8 mouse cellular contexts compared by ENCODE assay signal in the genomic region with DNA sequence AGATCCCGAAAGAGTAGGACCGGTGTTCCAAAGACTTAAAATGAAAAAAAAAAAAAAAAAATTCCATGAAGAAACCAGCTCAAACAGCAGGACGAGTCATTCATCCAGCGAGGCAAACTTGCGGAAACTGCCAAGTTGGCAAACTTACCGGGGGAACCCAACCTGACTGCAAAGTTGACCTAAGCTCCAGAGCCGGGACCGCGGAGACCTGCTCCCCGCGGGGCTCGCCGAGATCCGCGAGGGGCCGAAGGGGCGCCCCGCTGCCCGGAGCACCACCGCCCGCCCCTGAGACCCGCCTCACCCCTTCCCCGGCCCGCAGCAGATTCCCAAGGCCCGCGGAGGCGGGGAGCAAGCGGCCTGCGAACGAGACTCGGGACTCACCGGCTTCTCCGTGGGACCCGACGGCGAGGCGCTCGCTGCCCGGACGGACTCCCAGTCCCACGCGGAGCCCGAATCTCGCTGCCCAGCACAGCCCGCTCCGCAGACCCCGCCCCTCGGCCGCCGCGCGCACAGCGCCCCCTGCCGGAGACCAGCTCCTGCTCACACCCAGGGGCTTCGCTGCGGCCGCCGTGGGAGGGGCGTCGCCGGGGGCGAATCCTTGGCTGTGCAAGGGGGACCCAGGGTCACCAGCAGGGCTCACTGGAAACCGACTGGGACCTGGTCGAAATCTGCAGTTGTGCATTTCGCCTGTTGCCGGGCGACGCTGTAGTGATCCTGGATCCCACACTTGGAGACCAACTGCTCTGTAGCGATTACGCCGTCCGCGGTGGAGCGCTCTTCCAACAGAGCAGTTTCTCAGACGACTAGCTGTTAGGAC. TPM values are rescaled to one million over a fixed set of nuclear protein-coding genes. Genes with fewer than 3 reads are reported as not detected.
DNase-seq lines count a peak whose midpoint lies in the region; ATAC-seq and TF ChIP-seq lines count a peak whose summit lies in the region.

Steap1 (minus strand) TSS at position 461 of the 817 bp plus-strand sequence.

- DNase-seq in B cell, adult 2 months: peak; percentile 64 to 68
- peak; percentile 85 for DNase-seq in brain, embryonic 14.5 days (ENCODE audit: low read depth)
- DNase-seq in heart, postnatal 0 days (ENCODE audit: low spot score): peak; percentile 52
- DNase-seq in kidney, postnatal 25 days: peak; percentile 91 to 92
- peak; percentile 52 for DNase-seq in liver, embryonic 13.5 days
- DNase-seq in neural tube, embryonic 11.5 days (ENCODE audit: low spot score): peak; percentile 91

- peak; percentile 77 for TF ChIP-seq CTCF in brain, embryonic 14.5 days (IDR thresholded peaks at IDR 0.05; ENCODE audit: borderline replicate concordance, extremely low read depth, insufficient read depth, insufficient read length)
- TF ChIP-seq CTCF in heart, postnatal 0 days (IDR thresholded peaks at IDR 0.05; ENCODE audit: low read depth): peak; percentile 79

- H3K4me3 ChIP-seq in forebrain, embryonic 12.5 days (replicated peaks): peak within 1 kb of the TSS; percentile 63
- H3K4me3 ChIP-seq in heart, postnatal 0 days (ENCODE audit: low read depth, low read length): peak within 1 kb of the TSS; percentile 60
- peak within 1 kb of the TSS; percentile 60 for H3K4me3 ChIP-seq in liver, embryonic 13.5 days (replicated peaks)
- peak within 1 kb of the TSS; percentile 52 for H3K4me3 ChIP-seq in neural tube, embryonic 11.5 days (ENCODE audit: low read depth, low read length)
- H3K4me3 ChIP-seq in stomach, embryonic 16.5 days (replicated peaks; ENCODE audit: low read length): peak within 1 kb of the TSS; percentile 72

- TF ChIP-seq EP300 in heart, postnatal 0 days (IDR thresholded peaks at IDR 0.05; ENCODE audit: low read depth): no peak

- peak within 1 kb of the TSS; percentile 59 for H3K9ac ChIP-seq in forebrain, embryonic 12.5 days
- peak within 1 kb of the TSS; percentile 54 for H3K9ac ChIP-seq in heart, postnatal 0 days (replicated peaks; ENCODE audit: low read depth, low read length)
- peak within 1 kb of the TSS; percentile 62 for H3K9ac ChIP-seq in liver, embryonic 13.5 days
- H3K9ac ChIP-seq in neural tube, embryonic 11.5 days (ENCODE audit: low read length): peak within 1 kb of the TSS; percentile 52
- peak within 1 kb of the TSS; percentile 82 for H3K9ac ChIP-seq in stomach, embryonic 16.5 days (ENCODE audit: low read length)

- peak within 1 kb of the TSS; percentile 92 for H3K4me2 ChIP-seq in forebrain, embryonic 12.5 days
- H3K4me2 ChIP-seq in heart, postnatal 0 days (ENCODE audit: low read depth, low read length): peak within 1 kb of the TSS; percentile 91
- H3K4me2 ChIP-seq in liver, embryonic 13.5 days: peak within 1 kb of the TSS; percentile 71
- peak within 1 kb of the TSS; percentile 79 for H3K4me2 ChIP-seq in neural tube, embryonic 11.5 days (ENCODE audit: low read depth)
- peak within 1 kb of the TSS; percentile 95 for H3K4me2 ChIP-seq in stomach, embryonic 16.5 days (ENCODE audit: low read depth, low read length)

- whole genome bisulfite sequencing in forebrain, embryonic 12.5 days: under 1% methylated on average over 70 of the region's 75 CpGs
- under 1% methylated on average over 60 of the region's 75 CpGs for WGBS in heart, postnatal 0 days
- WGBS in liver, embryonic 13.5 days (ENCODE audit: insufficient replicate concordance): 2% methylated on average over 74 of the region's 75 CpGs
- WGBS in neural tube, embryonic 11.5 days: under 1% methylated on average over 66 of the region's 75 CpGs
- WGBS in stomach, embryonic 16.5 days: 1% methylated on average over 74 of the region's 75 CpGs

- no peak for TF ChIP-seq POLR2A in brain, embryonic 14.5 days (IDR thresholded peaks at IDR 0.05; ENCODE audit: borderline replicate concordance, extremely low read depth, insufficient read depth, insufficient read length, poor library complexity, severe bottlenecking)

- no peaks in the 10 kb centered on the region for H3K36me3 ChIP-seq in forebrain, embryonic 12.5 days (replicated peaks)
- no peaks in the 10 kb centered on the region for H3K36me3 ChIP-seq in heart, postnatal 0 days (replicated peaks; ENCODE audit: control insufficient read depth, insufficient read depth, low read length)
- no peaks in the 10 kb centered on the region for H3K36me3 ChIP-seq in liver, embryonic 13.5 days
- H3K36me3 ChIP-seq in neural tube, embryonic 11.5 days (ENCODE audit: control insufficient read depth, insufficient read depth, low read length): no peaks in the 10 kb centered on the region
- H3K36me3 ChIP-seq in stomach, embryonic 16.5 days (ENCODE audit: control insufficient read depth, insufficient read depth, low read length): no peaks in the 10 kb centered on the region

- H3K27me3 ChIP-seq in forebrain, embryonic 12.5 days: peaks cover 10% of the 10 kb centered on the region
- H3K27me3 ChIP-seq in heart, postnatal 0 days (ENCODE audit: control insufficient read depth, insufficient read depth, low read length): no peaks in the 10 kb centered on the region
- peaks cover 17% of the 10 kb centered on the region for H3K27me3 ChIP-seq in liver, embryonic 13.5 days
- H3K27me3 ChIP-seq in neural tube, embryonic 11.5 days (ENCODE audit: control insufficient read depth, insufficient read depth, low read length): no peaks in the 10 kb centered on the region
- H3K27me3 ChIP-seq in stomach, embryonic 16.5 days (ENCODE audit: control insufficient read depth, insufficient read depth, low read length): no peaks in the 10 kb centered on the region

- no peaks in the 10 kb centered on the region for H3K9me3 ChIP-seq in forebrain, embryonic 12.5 days
- H3K9me3 ChIP-seq in heart, postnatal 0 days (replicated peaks; ENCODE audit: control insufficient read depth, low read length): no peaks in the 10 kb centered on the region
- no peaks in the 10 kb centered on the region for H3K9me3 ChIP-seq in liver, embryonic 13.5 days (replicated peaks)
- no peaks in the 10 kb centered on the region for H3K9me3 ChIP-seq in neural tube, embryonic 11.5 days (ENCODE audit: control insufficient read depth, low read length)
- no peaks in the 10 kb centered on the region for H3K9me3 ChIP-seq in stomach, embryonic 16.5 days (replicated peaks; ENCODE audit: control insufficient read depth, low read length)

- H3K27ac ChIP-seq in forebrain, embryonic 12.5 days: no peak within 1 kb of the TSS
- no peak within 1 kb of the TSS for H3K27ac ChIP-seq in heart, postnatal 0 days (ENCODE audit: low read depth)
- H3K27ac ChIP-seq in liver, embryonic 13.5 days: no peak within 1 kb of the TSS
- no peak within 1 kb of the TSS for H3K27ac ChIP-seq in neural tube, embryonic 11.5 days (ENCODE audit: low read depth, low read length)
- H3K27ac ChIP-seq in stomach, embryonic 16.5 days (ENCODE audit: low read length): no peak within 1 kb of the TSS

- ATAC-seq in forebrain, embryonic 12.5 days (ENCODE audit: low FRiP score): peak; percentile 95
- peak; percentile 95 for ATAC-seq in heart, postnatal 0 days (ENCODE audit: insufficient read depth, low read depth)
- ATAC-seq in liver, embryonic 13.5 days (ENCODE audit: low read depth): peak; percentile 87
- ATAC-seq in neural tube, embryonic 11.5 days (ENCODE audit: insufficient read depth, low FRiP score, low TSS enrichment): peak; percentile 96
- peak; percentile 96 for ATAC-seq in stomach, embryonic 16.5 days (ENCODE audit: insufficient read depth, low FRiP score)

- peaks cover 7% of the 10 kb centered on the region; the same call in 1 of the 2 replicates for H3K4me1 ChIP-seq in forebrain, embryonic 12.5 days
- 0 out of 2 replicates have a peak, but pooled peaks cover 3% of the 10 kb centered on the region for H3K4me1 ChIP-seq in heart, postnatal 0 days (ENCODE audit: control insufficient read depth, insufficient read depth)
- H3K4me1 ChIP-seq in liver, embryonic 13.5 days (replicated peaks): 0 out of 2 replicates have a peak, but pooled peaks cover 5% of the 10 kb centered on the region
- H3K4me1 ChIP-seq in neural tube, embryonic 11.5 days (ENCODE audit: control insufficient read depth, insufficient read depth, low read length): no peaks in the 10 kb centered on the region
- H3K4me1 ChIP-seq in stomach, embryonic 16.5 days (ENCODE audit: control insufficient read depth, insufficient read depth, low read length): 0 out of 2 replicates have a peak, but pooled peaks cover 3% of the 10 kb centered on the region

RNA-seq across cellular contexts. Expression of gene Steap1, which starts in this region (rescaled TPM):
- polyA plus RNA-seq in brain, embryonic 14.5 days (2012; rRNA removed): 0.82 and 0.91 TPM in 2 replicates
- polyA plus RNA-seq in forebrain, embryonic 12.5 days (2016; fragmentation: Nextera tagmentation; extraction: Ambion mirVana): 3.7 and 4.3 TPM in 2 replicates
- total RNA-seq in heart, postnatal 0 days (2014; rRNA removed; ENCODE audit: low replicate concordance): 0.11 TPM in 1 of 2 replicates, not detected in the other
- polyA plus RNA-seq in heart, postnatal 0 days (2015; fragmentation: Nextera tagmentation; extraction: Ambion mirVana): 0.70 and 1.2 TPM in 2 replicates
- polyA plus RNA-seq in liver, embryonic 13.5 days (2015; fragmentation: Nextera tagmentation; extraction: Ambion mirVana): 6.9 and 7.8 TPM in 2 replicates
- polyA plus RNA-seq in neural tube, embryonic 11.5 days (2014; fragmentation: Nextera tagmentation; extraction: Ambion mirVana): 5.4 TPM in 2 replicates
- 10.8 and 11.8 TPM in 2 replicates for polyA plus RNA-seq in stomach, embryonic 16.5 days (2015; fragmentation: Nextera tagmentation; extraction: Ambion mirVana)

Comparison
In these comparisons a context has a peak if more than half of its experiments do, and no peak if none do; other contexts are left out.
1. Peak in DNase-seq in brain, embryonic 14.5 days; RNA of the gene not detected or under 1 TPM.